Mouse (Mus musculus) thymus, adult 2 months (tissue): ENCODE measurements at regions not wholly inside any gene's neighbourhood (a gene's known extent, or its start where the extent isn't known, plus 50 kb on each side); places are given as distances from the start of the nearest gene placed in this dataset.

Experiments used
- CTCF ChIP-seq: fragments of 200-500 bp; IDR thresholded peaks from 2 replicates; pipeline ENCODE4 v1.5.1; 2012; ENCODE audit warnings: mild to moderate bottlenecking, control low read depth, low read length, moderate library complexity, borderline replicate concordance; ENCODE audit not compliant: control insufficient read depth, poor library complexity, insufficient read depth; ENCODE audit errors: extremely low read depth
- POLR2A ChIP-seq: fragments of 200-500 bp; IDR thresholded peaks from 2 replicates; pipeline ENCODE4 v1.6.1; 2012; ENCODE audit warnings: mild to moderate bottlenecking, low read length, control low read depth, moderate library complexity; ENCODE audit not compliant: control insufficient read depth, poor library complexity, insufficient read depth; ENCODE audit errors: extremely low read depth

GRCm38 (mm10) chr11:52541210-52541609 is 145.0 kb downstream of the 9530068E07Rik start:
- TF ChIP-seq CTCF = no peak
- TF ChIP-seq POLR2A = no peak
